Mouse (Mus musculus) heart, postnatal 10 days (tissue): Measurements from ENCODE around the gene Zfp354c. TPM values are rescaled to one million over a fixed set of nuclear protein-coding genes. Genes with fewer than 3 reads are reported as not detected.

Experiments used
- total RNA-seq, 2 experiments: library from RNA; stranded (reverse); gene quantifications; 2 replicates each; pipeline ENCODE4 v1.2.3; 2021

Zfp354c gene
- total RNA-seq, 2 experiments from 2014 or later = 7.0 to 7.7 TPM

Other genes with a start within 250 kb of the Zfp354c start
- 10 to 100 TPM; 36.1 to 40.3 TPM for gene Adamts2, start 225.6 kb downstream of the Zfp354c start, total RNA-seq
- 1 to 10 TPM in 1 of 2 experiments, under 1 TPM in 1; 0.72 to 1.2 TPM for gene Zfp879, start 13.8 kb upstream of the Zfp354c start, total RNA-seq
- gene Grm6, start 23.0 kb upstream of the Zfp354c start, total RNA-seq = not detected
- 1 to 10 TPM; 1.1 to 2.3 TPM for gene Zfp454, start 59.9 kb upstream of the Zfp354c start, total RNA-seq
- gene Zfp2, start 88.4 kb upstream of the Zfp354c start, total RNA-seq = 1 to 10 TPM; 3.1 to 4.6 TPM
- gene Zfp354b, start 103.9 kb upstream of the Zfp354c start, total RNA-seq = 1 to 10 TPM; 1.1 to 1.3 TPM
- gene 4933414I15Rik, start 116.0 kb upstream of the Zfp354c start, total RNA-seq = not detected
- gene Prop1, start 126.0 kb upstream of the Zfp354c start, total RNA-seq = not detected
- gene Olfr1378, start 138.8 kb upstream of the Zfp354c start, total RNA-seq = not detected
- not detected for gene Olfr1377, start 154.2 kb upstream of the Zfp354c start, total RNA-seq
- gene Olfr51, start 175.9 kb upstream of the Zfp354c start, total RNA-seq = not detected
- gene Olfr54, start 186.5 kb upstream of the Zfp354c start, total RNA-seq = not detected
- gene Olfr1375, start 220.4 kb upstream of the Zfp354c start, total RNA-seq = not detected
- gene Zfp354a, start 231.5 kb upstream of the Zfp354c start, total RNA-seq = 1 to 10 TPM; 2.1 to 2.9 TPM